Mouse (Mus musculus): ENCODE results near the gene Cep112. TPM values are rescaled to one million over a fixed set of nuclear protein-coding genes. Genes with fewer than 3 reads are reported as not detected.
A peak's percentile ranks its signal among the peaks of the same experiment; 100 is the strongest.

Gene Cep112
- polyA plus RNA-seq (2014; fragmentation: Nextera tagmentation; extraction: Ambion mirVana) = 24.4 and 28.7 TPM in 2 replicates

GRCm38 (mm10) chr11:108424889-108425591 lies at the start of gene Cep112:
Gene Cep112 (plus strand): TSS chr11:108425192.
- Histone ChIP-seq H3K9me3 (ENCODE audit: control insufficient read depth, low read length) (no peaks in the 10 kb centered on the region), H3K9ac (replicated peaks; ENCODE audit: low read length) (peak within 1 kb of the TSS; percentile 57), H3K4me2 (ENCODE audit: low read length) (peak within 1 kb of the TSS; percentile 73), H3K4me1 (ENCODE audit: control insufficient read depth, insufficient read depth, low read length) (peaks cover 15% of the 10 kb centered on the region), H3K27me3 (ENCODE audit: control insufficient read depth, insufficient read depth, low read length) (no peaks in the 10 kb centered on the region), H3K4me3 (replicated peaks; ENCODE audit: low read depth, low read length) (peak within 1 kb of the TSS; percentile 57), H3K36me3 (ENCODE audit: control insufficient read depth, insufficient read depth, low read length) (no peaks in the 10 kb centered on the region), H3K27ac (replicated peaks; ENCODE audit: low read depth, low read length) (peak within 1 kb of the TSS; percentile 52)
- DNase-seq (peak; percentile 100), ATAC-seq (ENCODE audit: low FRiP score, low TSS enrichment) (peak; percentile 96)
- under 1% methylated on average over 61 of the region's 61 CpGs for WGBS

GRCm38 (mm10) chr11:108376815-108377214 lies 48.2 kb upstream of the Cep112 start:
- no peak overlapping the region for H3K9ac ChIP-seq (replicated peaks; ENCODE audit: low read length)
- H3K4me1 ChIP-seq (ENCODE audit: control insufficient read depth, insufficient read depth, low read length) = no peaks in the 10 kb centered on the region
- 85% methylated on average over 7 of the region's 7 CpGs for WGBS
- H3K9me3 ChIP-seq (ENCODE audit: control insufficient read depth, low read length) = no peaks in the 10 kb centered on the region
- no peak for ATAC-seq (ENCODE audit: low FRiP score, low TSS enrichment)
- no peak for DNase-seq
- H3K27ac ChIP-seq (replicated peaks; ENCODE audit: low read depth, low read length) = no peak overlapping the region
- H3K27me3 ChIP-seq (ENCODE audit: control insufficient read depth, insufficient read depth, low read length) = no peaks in the 10 kb centered on the region
- H3K4me3 ChIP-seq (replicated peaks; ENCODE audit: low read depth, low read length) = no peak overlapping the region
- H3K36me3 ChIP-seq (ENCODE audit: control insufficient read depth, insufficient read depth, low read length) = no peaks in the 10 kb centered on the region
- H3K4me2 ChIP-seq (ENCODE audit: low read length) = no peak overlapping the region

GRCm38 (mm10) chr11:108377680-108378362 lies 47.2 kb upstream of the Cep112 start:
- H3K4me3 ChIP-seq (replicated peaks; ENCODE audit: low read depth, low read length) = no peak overlapping the region
- H3K36me3 ChIP-seq (ENCODE audit: control insufficient read depth, insufficient read depth, low read length) = no peaks in the 10 kb centered on the region
- no peaks in the 10 kb centered on the region for H3K27me3 ChIP-seq (ENCODE audit: control insufficient read depth, insufficient read depth, low read length)
- H3K4me1 ChIP-seq (ENCODE audit: control insufficient read depth, insufficient read depth, low read length) = no peaks in the 10 kb centered on the region
- 33% methylated on average over 19 of the region's 19 CpGs for WGBS
- ATAC-seq (ENCODE audit: low FRiP score, low TSS enrichment) (no peak), DNase-seq (peak; percentile 93)
- H3K27ac ChIP-seq (replicated peaks; ENCODE audit: low read depth, low read length) = no peak overlapping the region
- no peak overlapping the region for H3K4me2 ChIP-seq (ENCODE audit: low read length)
- no peaks in the 10 kb centered on the region for H3K9me3 ChIP-seq (ENCODE audit: control insufficient read depth, low read length)
- H3K9ac ChIP-seq (replicated peaks; ENCODE audit: low read length) = no peak overlapping the region

GRCm38 (mm10) chr11:108378363-108378751 lies 46.6 kb upstream of the Cep112 start:
- no peak for ATAC-seq (ENCODE audit: low FRiP score, low TSS enrichment)
- 81% methylated on average over 4 of the region's 4 CpGs for WGBS
- no peaks in the 10 kb centered on the region for H3K36me3 ChIP-seq (ENCODE audit: control insufficient read depth, insufficient read depth, low read length)
- no peaks in the 10 kb centered on the region for H3K27me3 ChIP-seq (ENCODE audit: control insufficient read depth, insufficient read depth, low read length)
- H3K4me1 ChIP-seq (ENCODE audit: control insufficient read depth, insufficient read depth, low read length) = no peaks in the 10 kb centered on the region
- H3K4me3 ChIP-seq (replicated peaks; ENCODE audit: low read depth, low read length) = no peak overlapping the region
- DNase-seq = no peak
- no peak overlapping the region for H3K27ac ChIP-seq (replicated peaks; ENCODE audit: low read depth, low read length)
- no peak overlapping the region for H3K9ac ChIP-seq (replicated peaks; ENCODE audit: low read length)
- no peak overlapping the region for H3K4me2 ChIP-seq (ENCODE audit: low read length)
- no peaks in the 10 kb centered on the region for H3K9me3 ChIP-seq (ENCODE audit: control insufficient read depth, low read length)

GRCm38 (mm10) chr11:108382664-108383063 lies 42.3 kb upstream of the Cep112 start:
- no peak overlapping the region for H3K9ac ChIP-seq (replicated peaks; ENCODE audit: low read length)
- no peak overlapping the region for H3K4me2 ChIP-seq (ENCODE audit: low read length)
- ATAC-seq (ENCODE audit: low FRiP score, low TSS enrichment) (no peak), DNase-seq (no peak)
- no peak overlapping the region for H3K27ac ChIP-seq (replicated peaks; ENCODE audit: low read depth, low read length)
- H3K9me3 ChIP-seq (ENCODE audit: control insufficient read depth, low read length) = no peaks in the 10 kb centered on the region
- WGBS = 87% methylated on average over 3 of the region's 3 CpGs
- H3K4me1 ChIP-seq (ENCODE audit: control insufficient read depth, insufficient read depth, low read length) = peaks cover 5% of the 10 kb centered on the region
- no peak overlapping the region for H3K4me3 ChIP-seq (replicated peaks; ENCODE audit: low read depth, low read length)
- no peaks in the 10 kb centered on the region for H3K27me3 ChIP-seq (ENCODE audit: control insufficient read depth, insufficient read depth, low read length)
- H3K36me3 ChIP-seq (ENCODE audit: control insufficient read depth, insufficient read depth, low read length) = no peaks in the 10 kb centered on the region

- Histone ChIP-seq H3K4me1 (ENCODE audit: control insufficient read depth, insufficient read depth, low read length) (peaks cover 5% of the 10 kb centered on the region), H3K9me3 (ENCODE audit: control insufficient read depth, low read length) (no peaks in the 10 kb centered on the region), H3K4me3 (replicated peaks; ENCODE audit: low read depth, low read length) (no peak overlapping the region), H3K27me3 (ENCODE audit: control insufficient read depth, insufficient read depth, low read length) (no peaks in the 10 kb centered on the region), H3K36me3 (ENCODE audit: control insufficient read depth, insufficient read depth, low read length) (no peaks in the 10 kb centered on the region), H3K9ac (replicated peaks; ENCODE audit: low read length) (no peak overlapping the region), H3K4me2 (ENCODE audit: low read length) (no peak overlapping the region), H3K27ac (replicated peaks; ENCODE audit: low read depth, low read length) (no peak overlapping the region)
- no peak for ATAC-seq (ENCODE audit: low FRiP score, low TSS enrichment)
- peak; percentile 66 for DNase-seq
- WGBS = 52% methylated on average over 4 of the region's 4 CpGs
Measured at GRCm38 (mm10) chr11:108384920-108385665, 39.9 kb upstream of the Cep112 start.

- H3K9me3 ChIP-seq (ENCODE audit: control insufficient read depth, low read length) = no peaks in the 10 kb centered on the region
- peaks cover 5% of the 10 kb centered on the region for H3K4me1 ChIP-seq (ENCODE audit: control insufficient read depth, insufficient read depth, low read length)
- H3K9ac ChIP-seq (replicated peaks; ENCODE audit: low read length) = no peak overlapping the region
Measured at GRCm38 (mm10) chr11:108385666-108386024, 39.3 kb upstream of the Cep112 start.

GRCm38 (mm10) chr11:108395061-108395460 lies 29.9 kb upstream of the Cep112 start:
- 96% methylated on average over 9 of the region's 9 CpGs for WGBS
- H3K36me3 ChIP-seq (ENCODE audit: control insufficient read depth, insufficient read depth, low read length) = no peaks in the 10 kb centered on the region
- H3K4me2 ChIP-seq (ENCODE audit: low read length) = no peak overlapping the region
- H3K27ac ChIP-seq (replicated peaks; ENCODE audit: low read depth, low read length) = no peak overlapping the region
- no peaks in the 10 kb centered on the region for H3K9me3 ChIP-seq (ENCODE audit: control insufficient read depth, low read length)
- H3K4me3 ChIP-seq (replicated peaks; ENCODE audit: low read depth, low read length) = no peak overlapping the region
- ATAC-seq (ENCODE audit: low FRiP score, low TSS enrichment) = no peak
- no peak for DNase-seq
- H3K27me3 ChIP-seq (ENCODE audit: control insufficient read depth, insufficient read depth, low read length) = no peaks in the 10 kb centered on the region
- no peak overlapping the region for H3K9ac ChIP-seq (replicated peaks; ENCODE audit: low read length)
- no peaks in the 10 kb centered on the region for H3K4me1 ChIP-seq (ENCODE audit: control insufficient read depth, insufficient read depth, low read length)

More at GRCm38 (mm10) chr11:108385666-108386024, 39.3 kb upstream of the Cep112 start:
- ATAC-seq (ENCODE audit: low FRiP score, low TSS enrichment) (no peak), DNase-seq (no peak)
- Histone ChIP-seq H3K4me3 (replicated peaks; ENCODE audit: low read depth, low read length) (no peak overlapping the region), H3K36me3 (ENCODE audit: control insufficient read depth, insufficient read depth, low read length) (no peaks in the 10 kb centered on the region), H3K27me3 (ENCODE audit: control insufficient read depth, insufficient read depth, low read length) (no peaks in the 10 kb centered on the region), H3K27ac (replicated peaks; ENCODE audit: low read depth, low read length) (no peak overlapping the region), H3K4me2 (ENCODE audit: low read length) (no peak overlapping the region)
- 92% methylated on average over 1 of the region's 1 CpGs for WGBS

Measured in midbrain, embryonic 14.5 days (tissue).